Mouse (Mus musculus): ENCODE results near the gene Mlf2. TPM values are rescaled to one million over a fixed set of nuclear protein-coding genes. Genes with fewer than 3 reads are reported as not detected.

Gene Mlf2
- polyA plus RNA-seq (2015; fragmentation: Nextera tagmentation; extraction: Ambion mirVana) = 285 and 313 TPM in 2 replicates

GRCm38 (mm10) chr6:124930754-124931524 is at the start of gene Mlf2:
TSS of gene Mlf2 (plus strand) at chr6:124931386.

GRCm38 (mm10) chr6:124887986-124888385 is 43.2 kb upstream of the Mlf2 start, which contains the start of gene Cd4:
TSS of gene Cd4 (minus strand) at chr6:124888221.

GRCm38 (mm10) chr6:124911533-124912218 is 19.5 kb upstream of the Mlf2 start, which contains the start of gene Lag3:
TSS of gene Lag3 (minus strand) at chr6:124911705.

GRCm38 (mm10) chr6:124919695-124920317 is 11.4 kb upstream of the Mlf2 start, which contains the start of gene Ptms:
TSS of gene Ptms (minus strand) at chr6:124920103.

GRCm38 (mm10) chr6:124965088-124965719 is 34.0 kb downstream of the Mlf2 start, which contains the start of gene Cops7a:
TSS of gene Cops7a (minus strand) at chr6:124965538.

Other genes starting within 250 kb of the Mlf2 start
- gene Emg1, start 219.2 kb upstream of the Mlf2 start, polyA plus RNA-seq (2015; fragmentation: Nextera tagmentation; extraction: Ambion mirVana) = 86.6 and 92.7 TPM in 2 replicates
- 203 and 205 TPM in 2 replicates for gene Phb2, start 219.1 kb upstream of the Mlf2 start, polyA plus RNA-seq (2015; fragmentation: Nextera tagmentation; extraction: Ambion mirVana)
- 9.8 and 19.0 TPM in 2 replicates for gene Ptpn6, start 192.7 kb upstream of the Mlf2 start, polyA plus RNA-seq (2015; fragmentation: Nextera tagmentation; extraction: Ambion mirVana)
- gene Grcc10, start 190.0 kb upstream of the Mlf2 start, polyA plus RNA-seq (2015; fragmentation: Nextera tagmentation; extraction: Ambion mirVana) = 349 and 354 TPM in 2 replicates
- not detected in 2 replicates for gene Gm45234, start 175.4 kb upstream of the Mlf2 start, polyA plus RNA-seq (2015; fragmentation: Nextera tagmentation; extraction: Ambion mirVana)
- gene Atn1, start 174.9 kb upstream of the Mlf2 start, polyA plus RNA-seq (2015; fragmentation: Nextera tagmentation; extraction: Ambion mirVana) = 8.4 and 9.3 TPM in 2 replicates
- gene Eno2, start 161.7 kb upstream of the Mlf2 start, polyA plus RNA-seq (2015; fragmentation: Nextera tagmentation; extraction: Ambion mirVana) = 5.9 and 6.2 TPM in 2 replicates
- 0.23 TPM in 1 of 2 replicates, not detected in the other for gene Lrrc23, start 151.7 kb upstream of the Mlf2 start, polyA plus RNA-seq (2015; fragmentation: Nextera tagmentation; extraction: Ambion mirVana)
- gene Spsb2, start 122.7 kb upstream of the Mlf2 start, polyA plus RNA-seq (2015; fragmentation: Nextera tagmentation; extraction: Ambion mirVana) = 11.7 and 16.0 TPM in 2 replicates
- gene Tpi1, start 117.1 kb upstream of the Mlf2 start, polyA plus RNA-seq (2015; fragmentation: Nextera tagmentation; extraction: Ambion mirVana) = 393 and 456 TPM in 2 replicates
- gene Usp5, start 101.9 kb upstream of the Mlf2 start, polyA plus RNA-seq (2015; fragmentation: Nextera tagmentation; extraction: Ambion mirVana) = 71.7 and 72.1 TPM in 2 replicates
- gene Cdca3, start 101.8 kb upstream of the Mlf2 start, polyA plus RNA-seq (2015; fragmentation: Nextera tagmentation; extraction: Ambion mirVana) = 32.7 and 43.3 TPM in 2 replicates
- gene Gnb3, start 91.1 kb upstream of the Mlf2 start, polyA plus RNA-seq (2015; fragmentation: Nextera tagmentation; extraction: Ambion mirVana) = 0.20 TPM in 1 of 2 replicates, not detected in the other
- gene P3h3, start 73.6 kb upstream of the Mlf2 start, polyA plus RNA-seq (2015; fragmentation: Nextera tagmentation; extraction: Ambion mirVana) = 16.1 and 16.6 TPM in 2 replicates
- 0.66 and 0.69 TPM in 2 replicates for gene Gpr162, start 67.4 kb upstream of the Mlf2 start, polyA plus RNA-seq (2015; fragmentation: Nextera tagmentation; extraction: Ambion mirVana)
- gene Cd4, start 43.2 kb upstream of the Mlf2 start, polyA plus RNA-seq (2015; fragmentation: Nextera tagmentation; extraction: Ambion mirVana) = 0.10 and 0.42 TPM in 2 replicates
- 0.55 and 0.60 TPM in 2 replicates for gene Lag3, start 19.7 kb upstream of the Mlf2 start, polyA plus RNA-seq (2015; fragmentation: Nextera tagmentation; extraction: Ambion mirVana)
- gene Ptms, start 11.3 kb upstream of the Mlf2 start, polyA plus RNA-seq (2015; fragmentation: Nextera tagmentation; extraction: Ambion mirVana) = 340 and 360 TPM in 2 replicates
- gene Cops7a, start 34.2 kb downstream of the Mlf2 start, polyA plus RNA-seq (2015; fragmentation: Nextera tagmentation; extraction: Ambion mirVana) = 106 and 122 TPM in 2 replicates
- gene Pianp, start 65.3 kb downstream of the Mlf2 start, polyA plus RNA-seq (2015; fragmentation: Nextera tagmentation; extraction: Ambion mirVana) = 7.8 and 10.2 TPM in 2 replicates
- 6.0 and 6.6 TPM in 2 replicates for gene Zfp384, start 77.8 kb downstream of the Mlf2 start, polyA plus RNA-seq (2015; fragmentation: Nextera tagmentation; extraction: Ambion mirVana)
- 59.9 and 71.5 TPM in 2 replicates for gene Ing4, start 108.4 kb downstream of the Mlf2 start, polyA plus RNA-seq (2015; fragmentation: Nextera tagmentation; extraction: Ambion mirVana)
- gene Acrbp, start 118.3 kb downstream of the Mlf2 start, polyA plus RNA-seq (2015; fragmentation: Nextera tagmentation; extraction: Ambion mirVana) = 2.3 and 3.2 TPM in 2 replicates
- gene Lpar5, start 136.5 kb downstream of the Mlf2 start, polyA plus RNA-seq (2015; fragmentation: Nextera tagmentation; extraction: Ambion mirVana) = 2.4 and 3.2 TPM in 2 replicates
- gene Chd4, start 164.6 kb downstream of the Mlf2 start, polyA plus RNA-seq (2015; fragmentation: Nextera tagmentation; extraction: Ambion mirVana) = 31.8 and 32.9 TPM in 2 replicates
- 31.6 and 32.2 TPM in 2 replicates for gene Nop2, start 200.5 kb downstream of the Mlf2 start, polyA plus RNA-seq (2015; fragmentation: Nextera tagmentation; extraction: Ambion mirVana)
- gene Iffo1, start 213.9 kb downstream of the Mlf2 start, polyA plus RNA-seq (2015; fragmentation: Nextera tagmentation; extraction: Ambion mirVana) = 6.4 and 7.9 TPM in 2 replicates
- 1,713 and 1,923 TPM in 2 replicates for gene Gapdh, start 235.1 kb downstream of the Mlf2 start, polyA plus RNA-seq (2015; fragmentation: Nextera tagmentation; extraction: Ambion mirVana)